Mouse (Mus musculus) embryonic facial prominence, embryonic 12.5 days (tissue): ENCODE data around the gene Ints5. TPM values are rescaled to one million over a fixed set of nuclear protein-coding genes. Genes with fewer than 3 reads are reported as not detected.
"Not testable (repeated sequence)": the region's sequence is repeated elsewhere in the genome, so short reads cannot be mapped to it uniquely, and the experiment has no call there.

Experiments
- ATAC-seq: fragments of 200-750 bp; cut with Nextera tagmentation; 2 replicates; pipeline ENCODE4 v1.8.0; 2017; ENCODE audit not compliant: insufficient number of reproducible peaks, insufficient read depth, low FRiP score, low TSS enrichment
- H3K27ac ChIP-seq: fragments of 300-500 bp; sonication (generic); 2 replicates; pipeline ENCODE4 v1.5.1; 2016; ENCODE audit warnings: mild to moderate bottlenecking
- H3K27me3 ChIP-seq: fragments of 300-500 bp; sonication (generic); 2 replicates; pipeline ENCODE4 v1.6.1; 2016; ENCODE audit warnings: mild to moderate bottlenecking, moderate library complexity
- H3K36me3 ChIP-seq: fragments of 300-500 bp; sonication (generic); 2 replicates; pipeline ENCODE4 v1.6.1; 2016; ENCODE audit warnings: mild to moderate bottlenecking
- H3K4me1 ChIP-seq: fragments of 300-500 bp; sonication (generic); 2 replicates; pipeline ENCODE4 v1.6.1; 2016
- H3K4me2 ChIP-seq: fragments of 300-500 bp; sonication (generic); replicated peaks from 2 replicates; pipeline ENCODE4 v1.6.1; 2016; ENCODE audit warnings: mild to moderate bottlenecking, moderate library complexity
- H3K4me3 ChIP-seq: fragments of 300-500 bp; sonication (generic); 2 replicates; pipeline ENCODE4 v1.5.1; 2016; ENCODE audit warnings: mild to moderate bottlenecking
- H3K9ac ChIP-seq: fragments of 300-500 bp; sonication (generic); 2 replicates; pipeline ENCODE4 v1.6.1; 2016; ENCODE audit warnings: mild to moderate bottlenecking, moderate library complexity
- H3K9me3 ChIP-seq: fragments of 300-500 bp; sonication (generic); 2 replicates; pipeline ENCODE4 v1.6.1; 2016; ENCODE audit warnings: mild to moderate bottlenecking, moderate library complexity
- WGBS: fragments of 180-500 bp; shearing (Covaris S2); methylation state at CpG from one replicate; pipeline ENCODE4 v1.1.7; 2016; 5-methylcytosine and 5-hydroxymethylcytosine counted together
- polyA plus RNA-seq: library from polyadenylated mRNA; unstranded; fragments of >200 nt; fragmentation: Nextera tagmentation; extraction: Ambion mirVana; gene quantifications from 2 replicates; pipeline ENCODE4 v1.2.1, GENCODE M21; 2016

The Ints5 gene
- polyA plus RNA-seq, result 50.4 and 51.5 TPM in 2 replicates

- peak within 1 kb of the TSS; percentile 88 for H3K9ac ChIP-seq
- H3K4me1 ChIP-seq, result peaks cover 23% of the 10 kb centered on the region
- no peaks in the 10 kb centered on the region for H3K9me3 ChIP-seq
- H3K27ac ChIP-seq, result peak within 1 kb of the TSS; percentile 86
- peak; percentile 19; the same call in 1 of the 2 replicates for ATAC-seq
- peak within 1 kb of the TSS; percentile 83 for H3K4me3 ChIP-seq
- H3K27me3 ChIP-seq, result no peaks in the 10 kb centered on the region
- H3K36me3 ChIP-seq, result peaks cover 32% of the 10 kb centered on the region
- 4% methylated on average over 54 of the region's 54 CpGs for WGBS
- H3K4me2 ChIP-seq, result peak within 1 kb of the TSS; percentile 81
Observed at GRCm38 (mm10) chr19:8892829-8893766, at the start of gene Ints5. TSS of gene Ints5 (plus strand) at chr19:8893005.

- H3K4me1 ChIP-seq, result peaks cover 16% of the 10 kb centered on the region
- H3K9ac ChIP-seq, result no peak overlapping the region
- H3K36me3 ChIP-seq, result peaks cover 25% of the 10 kb centered on the region
- no peaks in the 10 kb centered on the region for H3K9me3 ChIP-seq
- no peak overlapping the region for H3K4me2 ChIP-seq
- no peaks in the 10 kb centered on the region for H3K27me3 ChIP-seq
- 61% methylated on average over 5 of the region's 5 CpGs for WGBS
- no peak overlapping the region for H3K4me3 ChIP-seq
- ATAC-seq, result no peak
- no peak overlapping the region for H3K27ac ChIP-seq
Observed at GRCm38 (mm10) chr19:8844371-8845129, 48.3 kb upstream of the Ints5 start.

- no peak for ATAC-seq
- H3K4me2 ChIP-seq, result no peak overlapping the region
- H3K27ac ChIP-seq, result no peak overlapping the region
- WGBS, result 68% methylated on average over 5 of the region's 5 CpGs
- no peaks in the 10 kb centered on the region for H3K27me3 ChIP-seq
- H3K9ac ChIP-seq, result no peak overlapping the region
- no peaks in the 10 kb centered on the region for H3K9me3 ChIP-seq
- H3K4me3 ChIP-seq, result no peak overlapping the region
- peaks cover 3% of the 10 kb centered on the region; the same call in 1 of the 2 replicates for H3K4me1 ChIP-seq
- peaks cover 20% of the 10 kb centered on the region for H3K36me3 ChIP-seq
Observed at GRCm38 (mm10) chr19:8848356-8848755, 44.4 kb upstream of the Ints5 start.

- peak; percentile 70 for ATAC-seq
- H3K4me3 ChIP-seq, result no peak within 1 kb of the TSS
- no peak within 1 kb of the TSS for H3K9ac ChIP-seq
- peaks cover 3% of the 10 kb centered on the region; the same call in 1 of the 2 replicates for H3K4me1 ChIP-seq
- H3K9me3 ChIP-seq, result no peaks in the 10 kb centered on the region
- peaks cover 20% of the 10 kb centered on the region for H3K36me3 ChIP-seq
- peak within 1 kb of the TSS; percentile 6; the same call in 1 of the 2 replicates for H3K4me2 ChIP-seq
- peak within 1 kb of the TSS; percentile 65 for H3K27ac ChIP-seq
- H3K27me3 ChIP-seq, result no peaks in the 10 kb centered on the region
- 16% methylated on average over 7 of the region's 7 CpGs for WGBS
Observed at GRCm38 (mm10) chr19:8850402-8850901, 42.4 kb upstream of the Ints5 start, which contains the start of gene Lrrn4cl. TSS of gene Lrrn4cl (plus strand) at chr19:8850768.

- no peaks in the 10 kb centered on the region for H3K9me3 ChIP-seq
- H3K9ac ChIP-seq, result no peak overlapping the region
- H3K27ac ChIP-seq, result no peak overlapping the region
- peaks cover 13% of the 10 kb centered on the region for H3K36me3 ChIP-seq
- ATAC-seq, result no peak
- no peak overlapping the region for H3K4me2 ChIP-seq
- H3K27me3 ChIP-seq, result no peaks in the 10 kb centered on the region
- WGBS, result 60% methylated on average over 7 of the region's 7 CpGs
- H3K4me3 ChIP-seq, result no peak overlapping the region
- peaks cover 3% of the 10 kb centered on the region; the same call in 1 of the 2 replicates for H3K4me1 ChIP-seq
Observed at GRCm38 (mm10) chr19:8851639-8852038, 41.2 kb upstream of the Ints5 start.

DNA sequence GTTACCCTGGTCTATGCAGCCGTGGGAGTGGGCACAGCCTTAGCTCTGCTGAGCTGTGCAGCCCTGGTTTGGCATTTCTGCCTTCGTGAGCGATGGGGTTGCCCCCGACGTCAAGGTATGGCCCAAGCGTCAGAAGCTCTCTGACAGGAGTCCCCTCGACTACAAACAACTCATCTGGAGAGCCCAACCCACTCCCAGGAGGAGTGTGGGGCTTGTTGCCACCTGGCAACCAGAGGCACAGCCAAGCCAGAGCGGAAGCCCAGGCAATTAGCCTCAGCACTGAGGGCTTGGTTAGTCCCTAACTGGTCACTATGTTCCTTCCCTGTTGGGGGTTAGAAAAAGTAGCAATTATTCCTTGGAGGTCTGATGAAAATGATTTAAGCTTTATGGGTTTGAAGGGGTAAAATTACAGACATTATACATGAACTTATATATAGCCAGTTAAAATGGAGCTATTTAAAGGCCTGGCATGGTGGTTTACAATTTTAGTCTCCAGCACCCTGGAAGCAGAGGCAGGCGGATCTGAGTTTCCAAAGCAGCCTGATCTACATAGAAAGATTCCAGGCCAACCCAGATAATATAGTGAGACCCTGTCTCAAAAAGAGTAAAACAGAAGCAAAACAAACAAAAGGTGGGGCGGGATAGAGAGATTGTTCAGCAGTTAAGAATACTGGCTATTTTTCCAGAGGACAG, 40.4 kb upstream of the Ints5 start:
- Histone ChIP-seq H3K4me2 (no peak overlapping the region), H3K27me3 (no peaks in the 10 kb centered on the region), H3K27ac (no peak overlapping the region), H3K9me3 (no peaks in the 10 kb centered on the region), H3K4me1 (peaks cover 3% of the 10 kb centered on the region; the same call in 1 of the 2 replicates), H3K4me3 (no peak overlapping the region), H3K36me3 (peaks cover 6% of the 10 kb centered on the region; the same call in 1 of the 2 replicates), H3K9ac (no peak overlapping the region)
- ATAC-seq, result no peak
- 59% methylated on average over 10 of the region's 10 CpGs for WGBS

DNA sequence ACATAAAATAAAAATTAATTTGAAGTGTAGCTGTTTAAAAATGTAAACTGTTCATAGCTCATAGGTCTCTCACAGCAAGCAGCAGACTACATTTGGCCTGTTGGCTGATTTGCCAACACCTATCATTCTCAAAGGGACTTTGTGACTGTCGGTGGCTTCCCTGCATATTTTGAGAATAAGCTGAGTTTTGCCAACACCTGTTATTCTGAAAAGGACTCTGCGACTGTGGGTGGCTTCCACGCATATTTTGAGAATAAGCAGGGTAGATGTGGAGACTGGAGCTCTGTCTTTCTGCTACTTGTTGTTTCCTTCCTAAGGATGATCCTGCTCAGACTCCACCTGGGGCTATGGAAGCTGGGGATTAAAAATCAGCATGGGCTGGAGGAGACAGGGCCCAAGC, 39.7 kb upstream of the Ints5 start:
- no peak overlapping the region for H3K4me2 ChIP-seq
- no peaks in the 10 kb centered on the region for H3K27me3 ChIP-seq
- WGBS, result 86% methylated on average over 3 of the region's 3 CpGs
- ATAC-seq, result no peak
- no peak overlapping the region for H3K9ac ChIP-seq
- H3K4me3 ChIP-seq, result no peak overlapping the region
- H3K27ac ChIP-seq, result no peak overlapping the region
- no peaks in the 10 kb centered on the region for H3K36me3 ChIP-seq
- H3K9me3 ChIP-seq, result no peaks in the 10 kb centered on the region
- peaks cover 3% of the 10 kb centered on the region; the same call in 1 of the 2 replicates for H3K4me1 ChIP-seq

DNA sequence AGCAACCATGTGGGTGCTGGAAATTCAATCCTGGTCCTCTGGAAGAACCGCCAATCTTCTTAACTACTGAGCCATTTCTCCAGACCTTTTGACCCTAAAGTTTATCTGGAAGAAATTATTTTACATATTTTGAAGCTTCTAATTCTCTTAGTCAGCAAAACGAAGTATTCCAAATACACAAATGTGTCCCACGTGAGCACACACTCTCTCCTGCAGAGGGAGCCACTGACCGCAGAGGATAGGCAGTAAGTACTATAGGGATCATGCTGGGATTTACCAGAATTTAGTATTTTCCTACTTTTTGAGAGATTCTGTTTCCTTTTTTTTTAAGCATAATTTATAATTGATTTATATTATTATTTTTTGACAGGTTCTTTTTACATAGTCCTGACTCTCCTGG, 35.1 kb upstream of the Ints5 start:
- Histone ChIP-seq H3K36me3 (no peaks in the 10 kb centered on the region), H3K27me3 (no peaks in the 10 kb centered on the region), H3K4me2 (no peak overlapping the region), H3K27ac (no peak overlapping the region), H3K4me3 (no peak overlapping the region), H3K4me1 (no peaks in the 10 kb centered on the region), H3K9ac (no peak overlapping the region), H3K9me3 (no peaks in the 10 kb centered on the region)
- WGBS, result 40% methylated on average over 4 of the region's 4 CpGs
- ATAC-seq, result no peak

- no peak overlapping the region for H3K4me2 ChIP-seq
- H3K4me1 ChIP-seq, result no peaks in the 10 kb centered on the region
- no peaks in the 10 kb centered on the region for H3K36me3 ChIP-seq
- no peak overlapping the region for H3K4me3 ChIP-seq
- ATAC-seq, result no peak
- 11% methylated on average over 1 of the region's 1 CpGs for WGBS
- no peaks in the 10 kb centered on the region for H3K27me3 ChIP-seq
- no peak overlapping the region for H3K27ac ChIP-seq
- no peak overlapping the region for H3K9ac ChIP-seq
- no peaks in the 10 kb centered on the region for H3K9me3 ChIP-seq
Observed at GRCm38 (mm10) chr19:8859018-8859417, 33.8 kb upstream of the Ints5 start.

DNA sequence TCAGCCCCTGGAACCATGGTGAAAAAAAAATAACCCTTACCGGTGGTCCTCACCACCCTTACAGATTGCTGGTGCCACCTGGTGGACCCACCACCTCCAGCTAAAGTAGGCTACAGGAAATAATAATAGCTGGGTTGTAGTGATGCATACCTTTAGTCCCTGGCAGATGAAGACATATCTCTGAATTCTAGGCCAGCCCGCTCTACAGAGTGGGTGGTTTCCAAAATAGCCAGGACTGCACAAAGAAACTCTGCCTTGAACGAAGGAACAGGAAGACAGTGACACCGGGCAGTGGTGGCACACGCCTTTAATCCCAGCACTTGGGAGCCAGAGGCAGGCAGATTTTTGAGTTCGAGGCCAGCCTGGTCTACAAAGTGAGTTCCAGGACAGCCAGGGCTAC, 28.5 kb upstream of the Ints5 start:
- H3K4me2 ChIP-seq, result no peak overlapping the region
- no peak for ATAC-seq
- H3K4me3 ChIP-seq, result no peak overlapping the region
- H3K9ac ChIP-seq, result no peak overlapping the region
- no peaks in the 10 kb centered on the region for H3K36me3 ChIP-seq
- H3K27ac ChIP-seq, result no peak overlapping the region
- no peaks in the 10 kb centered on the region for H3K9me3 ChIP-seq
- no peaks in the 10 kb centered on the region for H3K27me3 ChIP-seq
- 85% methylated on average over 6 of the region's 6 CpGs for WGBS
- no peaks in the 10 kb centered on the region for H3K4me1 ChIP-seq

GRCm38 (mm10) chr19:8870381-8870780, 22.4 kb upstream of the Ints5 start:
- H3K27me3 ChIP-seq, H3K9ac ChIP-seq, H3K27ac ChIP-seq, ATAC-seq, H3K4me1 ChIP-seq, H3K9me3 ChIP-seq: not testable (repeated sequence)
- H3K4me3 ChIP-seq, result peak overlapping the region; percentile 98; the same call in 1 of the 2 replicates
- 63% methylated on average over 3 of the region's 3 CpGs for WGBS
- peaks cover 23% of the 10 kb centered on the region for H3K36me3 ChIP-seq
- H3K4me2 ChIP-seq, result peak overlapping the region; percentile 88; the same call in 1 of the 2 replicates
